Comparison of ENCODE assay signal across 12 mouse cellular contexts in the genomic region with DNA sequence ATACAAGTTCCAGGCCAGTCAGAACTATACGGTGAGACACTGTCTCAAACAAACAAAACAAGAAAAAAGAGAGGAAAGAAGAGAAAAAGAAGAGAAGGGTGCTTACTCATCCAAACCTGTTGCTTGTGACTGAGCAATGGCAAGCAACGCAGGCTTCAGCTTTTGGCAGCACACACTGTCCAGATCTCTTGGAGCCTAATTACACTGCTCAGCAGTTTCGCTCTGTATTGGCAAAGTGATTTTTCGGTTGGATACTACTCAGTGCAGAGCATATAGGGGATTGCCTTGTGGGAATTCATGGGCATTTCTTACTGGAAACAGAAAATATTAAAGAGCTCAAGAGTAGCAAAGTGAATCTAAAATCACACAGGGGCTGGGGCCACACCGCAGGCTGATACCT. TPM values are rescaled to one million over a fixed set of nuclear protein-coding genes. Genes with fewer than 3 reads are reported as not detected.
DNase-seq lines count a peak whose midpoint lies in the region; ATAC-seq lines count a peak whose summit lies in the region.
"Had no signal": no experiment of that assay in that cellular context is flagged by ENCODE, and none has a peak within 500 bp of the region (broad histone marks: within the 10 kb centered on the region; RNA-seq: fewer than 3 reads in every experiment).

No protein-coding gene starts in this region.

- no peak overlapping the region for H3K4me2 ChIP-seq in embryonic facial prominence, embryonic 14.5 days (ENCODE audit: low read depth, low read length)
- H3K4me2 ChIP-seq: heart, embryonic 13.5 days; limb, embryonic 12.5 days; midbrain, embryonic 13.5 days had no signal

- H3K4me3 ChIP-seq in embryonic facial prominence, embryonic 14.5 days (ENCODE audit: low read depth, low read length) = no peak overlapping the region
- no peak overlapping the region for H3K4me3 ChIP-seq in embryonic facial prominence, embryonic 10.5 days
- H3K4me3 ChIP-seq: heart, embryonic 13.5 days; limb, embryonic 12.5 days; midbrain, embryonic 13.5 days had no signal

- 68% methylated on average over 5 of the region's 5 CpGs for WGBS in embryonic facial prominence, embryonic 14.5 days
- WGBS in embryonic facial prominence, embryonic 10.5 days = 85% methylated on average over 5 of the region's 5 CpGs

- no peaks in the 10 kb centered on the region for H3K36me3 ChIP-seq in embryonic facial prominence, embryonic 14.5 days (ENCODE audit: control insufficient read depth, insufficient read depth, low read length)
- no peaks in the 10 kb centered on the region for H3K36me3 ChIP-seq in embryonic facial prominence, embryonic 10.5 days (replicated peaks)
- H3K36me3 ChIP-seq: heart, embryonic 13.5 days; limb, embryonic 12.5 days; midbrain, embryonic 13.5 days had no signal

- no peaks in the 10 kb centered on the region for H3K27me3 ChIP-seq in embryonic facial prominence, embryonic 14.5 days (replicated peaks; ENCODE audit: control insufficient read depth, insufficient read depth, low read length)
- H3K27me3 ChIP-seq in embryonic facial prominence, embryonic 10.5 days (replicated peaks; ENCODE audit: low read depth, poor library complexity, severe bottlenecking) = 0 out of 2 replicates have a peak, but pooled peaks cover under 1% of the 10 kb centered on the region
- H3K27me3 ChIP-seq: heart, embryonic 13.5 days; limb, embryonic 12.5 days; midbrain, embryonic 13.5 days had no signal

- no peak overlapping the region for H3K27ac ChIP-seq in embryonic facial prominence, embryonic 14.5 days (replicated peaks; ENCODE audit: low read depth, low read length)
- no peak overlapping the region for H3K27ac ChIP-seq in embryonic facial prominence, embryonic 10.5 days (replicated peaks)
- H3K27ac ChIP-seq: kidney, postnatal 0 days; limb, embryonic 12.5 days; midbrain, embryonic 13.5 days had no signal

- H3K9ac ChIP-seq in embryonic facial prominence, embryonic 14.5 days (ENCODE audit: low read depth, low read length) = no peak overlapping the region
- H3K9ac ChIP-seq: heart, embryonic 13.5 days; limb, embryonic 12.5 days; midbrain, embryonic 13.5 days had no signal

- DNase-seq in embryonic facial prominence, embryonic 14.5 days (ENCODE audit: low spot score) = peak; percentile 35
- no peak for DNase-seq in embryonic facial prominence, embryonic 10.5 days (ENCODE audit: low spot score)
- DNase-seq in kidney, postnatal 36 days = peak; percentile 16 to 32
- no peak for DNase-seq in kidney, adult 11 months
- peak; percentile 26 to 66 for DNase-seq in adrenal gland, postnatal 36 days
- DNase-seq in heart, postnatal 36 days = peak; percentile 40 to 41
- no peak for DNase-seq in neural tube, embryonic 10.5 days (ENCODE audit: extremely low spot score, low spot score)

- ATAC-seq in embryonic facial prominence, embryonic 14.5 days (ENCODE audit: low read depth) = no peak
- no peak for ATAC-seq in inflammation-experienced regulatory T-cells, adult 6 months

- no peaks in the 10 kb centered on the region for H3K9me3 ChIP-seq in embryonic facial prominence, embryonic 14.5 days (ENCODE audit: control insufficient read depth, low read length)
- no peaks in the 10 kb centered on the region for H3K9me3 ChIP-seq in embryonic facial prominence, embryonic 10.5 days
- H3K9me3 ChIP-seq: heart, embryonic 13.5 days; limb, embryonic 12.5 days; midbrain, embryonic 13.5 days had no signal

- intact Hi-C loops in heart, postnatal 36 days (cut with DNase I) = no loop called here

- H3K4me1 ChIP-seq in embryonic facial prominence, embryonic 14.5 days (ENCODE audit: control insufficient read depth, insufficient read depth, low read length) = no peaks in the 10 kb centered on the region
- peaks cover 35% of the 10 kb centered on the region for H3K4me1 ChIP-seq in embryonic facial prominence, embryonic 10.5 days
- H3K4me1 ChIP-seq: limb, embryonic 12.5 days had no signal

RNA-seq across cellular contexts. Expression of a gene that starts 6.9 kb away (rescaled TPM):
- polyA plus RNA-seq in embryonic facial prominence, embryonic 14.5 days (2014; fragmentation: Nextera tagmentation; extraction: Ambion mirVana) = 7.6 and 9.3 TPM in 2 replicates
- 5.8 and 7.2 TPM in 2 replicates for polyA plus RNA-seq in embryonic facial prominence, embryonic 10.5 days (2016; fragmentation: Nextera tagmentation; extraction: Ambion mirVana)
- 10 to 100 TPM in 1 of 2 experiments, 1 to 10 TPM in 1; 8.4 to 10.3 TPM for total RNA-seq in adrenal gland, postnatal 36 days (2021)
- 10 to 100 TPM; 43.5 to 48.8 TPM for total RNA-seq in heart, postnatal 36 days (2021)
- 1 to 10 TPM; 1.1 to 1.4 (median 1.1) TPM for polyA plus RNA-seq in inflammation-experienced regulatory T-cells, adult 6 months (2017; shearing (Covaris generic))

RNA-seq across cellular contexts. Expression of a gene that starts 47.2 kb away (rescaled TPM):
- polyA plus RNA-seq in embryonic facial prominence, embryonic 14.5 days (2014; fragmentation: Nextera tagmentation; extraction: Ambion mirVana) = 3.6 and 4.1 TPM in 2 replicates
- 18.0 and 20.4 TPM in 2 replicates for polyA plus RNA-seq in embryonic facial prominence, embryonic 10.5 days (2016; fragmentation: Nextera tagmentation; extraction: Ambion mirVana)
- 1 to 10 TPM; 3.4 to 5.0 TPM for total RNA-seq in adrenal gland, postnatal 36 days (2021)
- 1 to 10 TPM; 5.3 to 5.7 TPM for total RNA-seq in heart, postnatal 36 days (2021)
- 1 to 10 TPM; 2.9 to 6.3 (median 4.7) TPM for polyA plus RNA-seq in inflammation-experienced regulatory T-cells, adult 6 months (2017; shearing (Covaris generic))

Comparison
In these comparisons a context has a peak if more than half of its experiments do, and no peak if none do; other contexts are left out.
1. DNase-seq: peak in embryonic facial prominence, embryonic 14.5 days (single experiment), kidney, postnatal 36 days (2 of 2), adrenal gland, postnatal 36 days (2 of 2) and heart, postnatal 36 days (2 of 2); none in embryonic facial prominence, embryonic 10.5 days (single experiment), kidney, adult 11 months (single experiment) and neural tube, embryonic 10.5 days (single experiment).